Mouse (Mus musculus): ENCODE results near the gene Cd164. TPM values are rescaled to one million over a fixed set of nuclear protein-coding genes. Genes with fewer than 3 reads are reported as not detected.

The Cd164 gene
- polyA plus RNA-seq, 1 experiment from 2014 or later = 185 TPM

DNA sequence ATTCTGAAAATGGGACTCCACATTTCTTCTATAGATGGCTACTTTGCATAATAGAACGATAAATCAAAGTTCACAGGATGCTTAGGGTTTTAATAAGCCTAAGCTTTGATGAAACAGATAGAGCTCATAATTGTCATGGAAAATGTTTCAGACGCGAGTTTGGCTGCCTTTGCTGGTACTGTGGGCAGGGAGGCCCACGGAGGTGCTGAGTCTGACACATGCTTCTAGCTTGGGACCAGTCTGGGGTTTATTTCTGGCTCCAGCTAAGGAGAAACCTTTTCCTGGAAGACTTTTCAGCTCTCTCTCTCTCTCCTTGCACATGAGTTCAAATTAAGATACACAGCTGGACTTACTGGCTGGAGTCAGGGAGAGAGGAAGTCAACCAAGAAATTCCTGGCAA lies 53.1 kb downstream of the Cd164 start:
- Histone ChIP-seq H3K9me3 (ENCODE audit: control insufficient read depth, low read length) (no peaks in the 10 kb centered on the region), H3K36me3 (ENCODE audit: control insufficient read depth, insufficient read depth, low read length) (no peaks in the 10 kb centered on the region), H3K27ac (ENCODE audit: low read length) (no peak overlapping the region), H3K4me3 (ENCODE audit: low read length) (no peak overlapping the region), H3K27me3 (ENCODE audit: control insufficient read depth, insufficient read depth, low read depth, low read length) (no peaks in the 10 kb centered on the region), H3K4me1 (replicated peaks; ENCODE audit: control insufficient read depth, insufficient read depth, low read length) (peaks cover 5% of the 10 kb centered on the region), H3K9ac (ENCODE audit: low read length) (no peak overlapping the region), H3K4me2 (ENCODE audit: low read depth, low read length) (no peak overlapping the region)
- ATAC-seq (ENCODE audit: low read depth) = no peak
- 76% methylated on average over 4 of the region's 4 CpGs for WGBS

DNA sequence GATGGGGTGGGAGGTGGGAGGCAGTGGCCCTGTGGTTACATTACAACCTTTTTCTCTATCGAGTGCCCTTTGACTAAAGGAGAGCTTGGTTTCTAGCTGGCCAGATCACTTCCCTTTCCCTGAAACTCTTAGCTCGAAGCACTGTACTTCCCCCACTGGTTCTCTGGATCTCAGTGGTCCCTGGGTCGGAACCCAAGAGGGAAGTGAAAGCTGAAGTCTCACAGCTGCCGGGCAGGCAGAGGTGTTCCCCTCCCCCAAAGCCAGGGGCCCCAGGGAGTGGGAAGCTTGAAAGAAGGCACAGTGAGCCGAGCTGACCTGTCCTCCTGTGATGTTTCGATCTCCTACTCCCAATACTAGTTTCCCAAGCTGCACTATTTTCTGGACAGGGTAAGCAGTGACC lies 54.0 kb downstream of the Cd164 start:
- WGBS = 12% methylated on average over 6 of the region's 6 CpGs
- Histone ChIP-seq H3K4me2 (ENCODE audit: low read depth, low read length) (peak overlapping the region; percentile 4; the same call in 1 of the 2 replicates), H3K9me3 (ENCODE audit: control insufficient read depth, low read length) (no peaks in the 10 kb centered on the region), H3K27ac (ENCODE audit: low read length) (no peak overlapping the region), H3K27me3 (ENCODE audit: control insufficient read depth, insufficient read depth, low read depth, low read length) (no peaks in the 10 kb centered on the region), H3K4me3 (ENCODE audit: low read length) (no peak overlapping the region), H3K36me3 (ENCODE audit: control insufficient read depth, insufficient read depth, low read length) (no peaks in the 10 kb centered on the region), H3K4me1 (replicated peaks; ENCODE audit: control insufficient read depth, insufficient read depth, low read length) (peaks cover 5% of the 10 kb centered on the region), H3K9ac (ENCODE audit: low read length) (peak overlapping the region; percentile 44; the same call in 1 of the 2 replicates)
- peak; percentile 69 for ATAC-seq (ENCODE audit: low read depth)

DNA sequence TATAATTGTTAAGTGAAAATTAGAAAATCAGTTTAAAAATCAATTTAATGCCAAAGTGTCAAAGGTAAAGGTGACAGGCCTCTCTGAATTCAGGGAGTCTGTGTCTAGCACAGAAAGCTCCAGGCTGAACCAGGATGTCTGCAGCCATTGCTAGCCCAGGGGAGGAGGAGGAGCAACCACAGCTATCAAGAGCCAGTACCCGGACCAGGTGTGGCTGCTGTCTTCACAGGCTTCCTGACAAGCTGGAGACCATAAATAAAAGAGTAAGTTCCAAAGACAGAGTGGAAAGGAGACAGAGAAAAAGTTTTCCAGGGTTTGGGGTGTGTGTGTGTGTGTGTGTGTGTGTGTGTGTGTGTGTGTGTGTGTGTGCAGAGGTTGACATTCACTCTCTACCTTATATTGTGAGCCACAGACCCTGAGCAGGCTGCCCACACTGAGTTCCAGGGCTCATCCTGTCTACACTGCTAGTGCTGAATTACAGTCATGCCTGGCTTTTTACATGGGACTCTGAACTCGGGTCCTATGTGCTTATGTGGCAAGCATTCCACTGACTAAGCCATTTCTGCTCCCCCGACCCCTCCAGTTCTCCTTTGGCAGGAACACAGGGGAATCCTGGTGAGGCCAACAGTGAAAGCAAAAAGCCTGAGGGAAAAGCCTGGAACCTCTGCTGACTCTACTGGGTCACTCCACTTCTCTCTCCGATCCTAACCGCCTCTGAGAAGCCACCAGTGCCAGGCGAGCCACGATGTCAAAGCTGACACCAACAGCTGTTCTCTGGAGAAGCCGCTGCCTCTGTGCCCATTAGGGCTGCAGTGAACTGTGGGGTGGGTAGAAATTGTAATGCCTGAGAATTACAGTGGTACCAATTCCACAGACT lies 56.5 kb downstream of the Cd164 start:
- H3K36me3 ChIP-seq (ENCODE audit: control insufficient read depth, insufficient read depth, low read length) = no peaks in the 10 kb centered on the region
- no peak overlapping the region for H3K27ac ChIP-seq (ENCODE audit: low read length)
- no peak overlapping the region for H3K4me3 ChIP-seq (ENCODE audit: low read length)
- H3K4me2 ChIP-seq (ENCODE audit: low read depth, low read length) = no peak overlapping the region
- H3K27me3 ChIP-seq (ENCODE audit: control insufficient read depth, insufficient read depth, low read depth, low read length) = no peaks in the 10 kb centered on the region
- H3K9ac ChIP-seq (ENCODE audit: low read length) = no peak overlapping the region
- WGBS = 63% methylated on average over 8 of the region's 8 CpGs
- peaks cover 5% of the 10 kb centered on the region for H3K4me1 ChIP-seq (replicated peaks; ENCODE audit: control insufficient read depth, insufficient read depth, low read length)
- H3K9me3 ChIP-seq (ENCODE audit: control insufficient read depth, low read length) = no peaks in the 10 kb centered on the region
- ATAC-seq (ENCODE audit: low read depth) = no peak

DNA sequence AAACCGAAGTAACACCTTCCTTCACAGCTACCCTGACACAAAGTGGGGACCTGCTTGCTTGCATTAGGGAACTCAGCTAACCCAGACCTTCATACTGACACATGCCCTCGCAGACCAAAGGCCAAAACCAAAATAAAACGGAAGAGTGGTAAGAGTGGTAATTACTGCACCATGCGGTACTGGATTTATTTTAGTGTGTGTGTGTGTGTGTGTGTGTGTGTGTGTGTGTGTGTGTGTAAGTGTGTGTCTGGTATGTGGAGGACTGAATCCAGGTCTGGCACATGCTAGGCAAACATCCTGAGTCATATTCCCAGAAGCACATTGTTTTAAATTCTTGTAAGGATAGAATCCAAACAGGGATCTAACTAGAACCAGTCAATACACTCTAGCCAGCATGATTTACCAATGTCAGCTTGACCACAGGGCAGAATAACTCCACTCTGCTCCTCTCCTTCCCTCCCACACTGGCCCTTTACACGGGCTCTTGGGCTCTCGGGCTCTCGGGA lies 57.2 kb downstream of the Cd164 start:
- peaks cover 5% of the 10 kb centered on the region for H3K4me1 ChIP-seq (replicated peaks; ENCODE audit: control insufficient read depth, insufficient read depth, low read length)
- no peak overlapping the region for H3K9ac ChIP-seq (ENCODE audit: low read length)
- no peak for ATAC-seq (ENCODE audit: low read depth)
- no peaks in the 10 kb centered on the region for H3K27me3 ChIP-seq (ENCODE audit: control insufficient read depth, insufficient read depth, low read depth, low read length)
- H3K9me3 ChIP-seq (ENCODE audit: control insufficient read depth, low read length) = no peaks in the 10 kb centered on the region
- 66% methylated on average over 7 of the region's 7 CpGs for WGBS
- H3K4me2 ChIP-seq (ENCODE audit: low read depth, low read length) = no peak overlapping the region
- H3K27ac ChIP-seq (ENCODE audit: low read length) = no peak overlapping the region
- H3K4me3 ChIP-seq (ENCODE audit: low read length) = no peak overlapping the region
- H3K36me3 ChIP-seq (ENCODE audit: control insufficient read depth, insufficient read depth, low read length) = no peaks in the 10 kb centered on the region

DNA sequence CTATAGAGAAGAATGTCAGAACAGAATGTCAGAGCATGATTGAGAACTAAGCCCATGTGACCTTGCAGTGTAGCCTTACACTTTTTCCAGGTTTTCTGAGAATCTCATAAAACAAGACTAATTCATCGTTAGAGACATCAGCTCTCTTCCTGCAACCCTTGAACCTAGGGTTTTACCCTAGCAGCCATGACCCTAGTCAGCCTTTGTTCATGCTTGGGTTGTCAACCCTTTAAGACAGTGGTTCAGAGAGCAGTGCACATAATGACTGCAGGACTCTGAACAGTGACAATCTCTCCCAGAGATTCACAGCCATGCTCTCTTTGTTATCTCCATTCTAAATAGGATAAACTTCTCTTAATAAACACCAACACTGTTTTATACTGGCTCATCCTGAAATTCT lies 59.3 kb downstream of the Cd164 start:
- 52% methylated on average over 1 of the region's 1 CpGs for WGBS
- H3K9ac ChIP-seq (ENCODE audit: low read length) = no peak overlapping the region
- H3K9me3 ChIP-seq (ENCODE audit: control insufficient read depth, low read length) = no peaks in the 10 kb centered on the region
- no peak for ATAC-seq (ENCODE audit: low read depth)
- no peaks in the 10 kb centered on the region for H3K27me3 ChIP-seq (ENCODE audit: control insufficient read depth, insufficient read depth, low read depth, low read length)
- no peak overlapping the region for H3K4me2 ChIP-seq (ENCODE audit: low read depth, low read length)
- no peak overlapping the region for H3K27ac ChIP-seq (ENCODE audit: low read length)
- no peak overlapping the region for H3K4me3 ChIP-seq (ENCODE audit: low read length)
- H3K36me3 ChIP-seq (ENCODE audit: control insufficient read depth, insufficient read depth, low read length) = no peaks in the 10 kb centered on the region
- H3K4me1 ChIP-seq (replicated peaks; ENCODE audit: control insufficient read depth, insufficient read depth, low read length) = peaks cover 4% of the 10 kb centered on the region; the same call in 1 of the 2 replicates

DNA sequence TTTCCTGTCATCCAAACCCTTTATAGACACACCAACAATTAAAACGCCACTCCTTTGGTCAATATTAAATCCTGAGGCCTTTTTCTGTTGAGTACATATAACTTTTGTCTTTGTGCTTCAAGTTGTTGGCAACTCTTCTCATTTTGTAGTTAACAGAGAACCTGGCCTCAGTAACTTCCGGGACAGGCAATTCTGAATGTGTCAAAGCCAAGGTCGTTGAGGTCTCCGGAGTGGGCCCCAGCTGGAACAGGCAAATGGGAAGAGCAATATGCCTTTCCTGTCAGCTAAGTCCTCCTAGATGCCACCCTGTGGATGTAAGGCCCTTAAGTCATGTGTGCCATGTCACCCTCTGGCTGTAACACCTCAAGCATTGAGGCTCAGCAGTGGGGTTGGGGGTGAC lies 61.2 kb downstream of the Cd164 start:
- no peaks in the 10 kb centered on the region for H3K27me3 ChIP-seq (ENCODE audit: control insufficient read depth, insufficient read depth, low read depth, low read length)
- WGBS = 62% methylated on average over 4 of the region's 4 CpGs
- H3K9me3 ChIP-seq (ENCODE audit: control insufficient read depth, low read length) = no peaks in the 10 kb centered on the region
- ATAC-seq (ENCODE audit: low read depth) = no peak
- H3K9ac ChIP-seq (ENCODE audit: low read length) = no peak overlapping the region
- H3K4me1 ChIP-seq (replicated peaks; ENCODE audit: control insufficient read depth, insufficient read depth, low read length) = peaks cover 4% of the 10 kb centered on the region; the same call in 1 of the 2 replicates
- H3K27ac ChIP-seq (ENCODE audit: low read length) = no peak overlapping the region
- H3K4me2 ChIP-seq (ENCODE audit: low read depth, low read length) = no peak overlapping the region
- H3K4me3 ChIP-seq (ENCODE audit: low read length) = no peak overlapping the region
- H3K36me3 ChIP-seq (ENCODE audit: control insufficient read depth, insufficient read depth, low read length) = no peaks in the 10 kb centered on the region

Other genes with a start within 250 kb of the Cd164 start
- gene Fig4, start 216.2 kb upstream of the Cd164 start, polyA plus RNA-seq (2015; fragmentation: Nextera tagmentation; extraction: Ambion mirVana) = 16.9 and 17.6 TPM in 2 replicates
- 0.51 and 0.74 TPM in 2 replicates for gene Ak9, start 215.4 kb upstream of the Cd164 start, polyA plus RNA-seq (2015; fragmentation: Nextera tagmentation; extraction: Ambion mirVana)
- gene Zbtb24, start 69.0 kb upstream of the Cd164 start, polyA plus RNA-seq (2015; fragmentation: Nextera tagmentation; extraction: Ambion mirVana) = 18.3 and 18.7 TPM in 2 replicates
- 64.8 and 70.9 TPM in 2 replicates for gene Mical1, start 43.1 kb upstream of the Cd164 start, polyA plus RNA-seq (2015; fragmentation: Nextera tagmentation; extraction: Ambion mirVana)
- gene Smpd2, start 29.0 kb upstream of the Cd164 start, polyA plus RNA-seq (2015; fragmentation: Nextera tagmentation; extraction: Ambion mirVana) = 71.2 and 71.4 TPM in 2 replicates
- 4.0 and 6.4 TPM in 2 replicates for gene Ppil6, start 29.0 kb upstream of the Cd164 start, polyA plus RNA-seq (2015; fragmentation: Nextera tagmentation; extraction: Ambion mirVana)
- gene Ccdc162, start 197.2 kb downstream of the Cd164 start, polyA plus RNA-seq (2015; fragmentation: Nextera tagmentation; extraction: Ambion mirVana) = 1.3 and 1.9 TPM in 2 replicates